Mouse (Mus musculus): ENCODE measurements around the gene Ror1.

- TF ChIP-seq POLR2A (IDR thresholded peaks at IDR 0.05; ENCODE audit: insufficient read length, low read depth) (no peak), USF1 (IDR thresholded peaks at IDR 0.05; ENCODE audit: low read depth) (no peak), TCF12 (IDR thresholded peaks at IDR 0.05; ENCODE audit: insufficient read depth, poor library complexity, severe bottlenecking) (no peak), E2F4 (IDR thresholded peaks at IDR 0.05; ENCODE audit: insufficient read depth) (no peak), MYOD1 (IDR thresholded peaks at IDR 0.05; ENCODE audit: control insufficient read depth in 1 of 3, insufficient read length in 2 of 3, low read depth in 2 of 3) (no peak), CEBPB (IDR thresholded peaks at IDR 0.05; ENCODE audit: insufficient read depth, poor library complexity, severe bottlenecking) (no peak), MYOG (IDR thresholded peaks at IDR 0.05; ENCODE audit: control insufficient read depth in 1 of 3, insufficient read depth in 1 of 3, insufficient read length in 2 of 3, low read depth in 2 of 3) (no peak), REST (IDR thresholded peaks at IDR 0.05; ENCODE audit: insufficient read depth, insufficient read length) (no peak), SRF (IDR thresholded peaks at IDR 0.05; ENCODE audit: control insufficient read depth, insufficient read length, low read depth) (no peak), MAX (IDR thresholded peaks at IDR 0.05; ENCODE audit: low read depth) (no peak), POLR2AphosphoS2 (IDR thresholded peaks at IDR 0.05; ENCODE audit: insufficient read length, low read depth) (no peak)
These were observed 82.7 kb downstream of the Ror1 start for GRCm38 (mm10) chr4:100178316-100178715.
